Mouse (Mus musculus): ENCODE data around the gene Ak1.

DNA sequence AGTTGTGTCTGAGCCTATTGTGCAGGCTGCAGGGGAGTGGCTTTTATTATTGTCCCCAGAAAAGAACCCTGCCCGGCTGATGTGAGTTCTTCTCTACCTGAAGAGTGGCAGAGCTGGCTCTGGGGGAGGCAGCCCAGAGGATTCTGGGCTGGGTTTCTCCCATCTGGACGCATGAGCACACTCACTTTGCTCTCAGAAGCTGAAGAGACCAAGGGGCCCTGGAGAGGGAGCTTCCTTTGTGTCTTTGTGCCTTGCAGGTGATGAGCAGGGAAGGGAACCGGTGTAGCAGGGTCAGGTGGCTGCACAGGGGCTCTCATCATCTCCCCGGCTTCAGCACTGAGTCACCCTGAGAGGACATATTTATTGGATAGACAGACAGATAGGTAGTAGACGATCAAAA, 40.7 kb downstream of the Ak1 start:
- TF ChIP-seq CTCF (IDR thresholded peaks at IDR 0.05; ENCODE audit: low read depth) (no peak), EP300 (IDR thresholded peaks at IDR 0.05; ENCODE audit: low read depth) (no peak)

All from heart, postnatal 0 days (tissue).